Mouse (Mus musculus): ENCODE results near the gene Tmem125.
A peak's percentile ranks its signal among the peaks of the same experiment; 100 is the strongest.
"Not testable (repeated sequence)": the region's sequence is repeated elsewhere in the genome, so short reads cannot be mapped to it uniquely, and the experiment has no call there.

Gene Tmem125

GRCm38 (mm10) chr4:118543592-118544260 is at the start of gene Tmem125:
Gene Tmem125 (minus strand): TSS chr4:118544044.
- DNase-seq, result peak; percentile 43

GRCm38 (mm10) chr4:118589733-118590130 is 45.9 kb upstream of the Tmem125 start:
- DNase-seq, result peak; percentile 50

GRCm38 (mm10) chr4:118589053-118589732 is 45.3 kb upstream of the Tmem125 start:
- DNase-seq, result no peak

GRCm38 (mm10) chr4:118582629-118583028 is 38.8 kb upstream of the Tmem125 start:
- no peak for DNase-seq

- peak; percentile 18 for DNase-seq
Observed at GRCm38 (mm10) chr4:118581508-118581907, 37.7 kb upstream of the Tmem125 start.

- peak; percentile 49 for DNase-seq
Observed at GRCm38 (mm10) chr4:118579313-118579712, 35.5 kb upstream of the Tmem125 start.

GRCm38 (mm10) chr4:118576097-118576496 is 32.3 kb upstream of the Tmem125 start:
- DNase-seq, result peak; percentile 90

GRCm38 (mm10) chr4:118571441-118571840 is 27.6 kb upstream of the Tmem125 start:
- DNase-seq, result no peak

- DNase-seq, result no peak
Observed at GRCm38 (mm10) chr4:118569320-118569719, 25.5 kb upstream of the Tmem125 start.

- no peak for DNase-seq
Observed at GRCm38 (mm10) chr4:118568709-118569108, 24.9 kb upstream of the Tmem125 start.

GRCm38 (mm10) chr4:118566161-118566676 is 22.4 kb upstream of the Tmem125 start:
- DNase-seq, result peak; percentile 72

- no peak for DNase-seq
Observed at GRCm38 (mm10) chr4:118564926-118565279, 21.1 kb upstream of the Tmem125 start.

- DNase-seq, result no peak
Observed at GRCm38 (mm10) chr4:118564062-118564925, 20.4 kb upstream of the Tmem125 start.

- no peak for DNase-seq
Observed at GRCm38 (mm10) chr4:118553039-118553649, 9.3 kb upstream of the Tmem125 start.

- DNase-seq, result peak; percentile 66
Observed at GRCm38 (mm10) chr4:118548130-118548480, 4.3 kb upstream of the Tmem125 start.

GRCm38 (mm10) chr4:118547424-118548129 is 3.7 kb upstream of the Tmem125 start:
- not testable (repeated sequence) for DNase-seq

GRCm38 (mm10) chr4:118544441-118545127 is 740 bp upstream of the Tmem125 start:
- no peak for DNase-seq

- peak; percentile 22 for DNase-seq
Observed at GRCm38 (mm10) chr4:118543158-118543530, 700 bp downstream of the Tmem125 start.

GRCm38 (mm10) chr4:118542510-118543157 is 1.2 kb downstream of the Tmem125 start:
- DNase-seq, result no peak

- DNase-seq, result no peak
Observed at GRCm38 (mm10) chr4:118539904-118540303, 3.9 kb downstream of the Tmem125 start.

- no peak for DNase-seq
Observed at GRCm38 (mm10) chr4:118537801-118538200, 6.0 kb downstream of the Tmem125 start.
